Mouse (Mus musculus) ES-E14 (cell line): ENCODE results near the gene Irf2bpl.

ENCODE experiments used
- HCFC1 ChIP-seq: IDR thresholded peaks from 2 replicates; pipeline ENCODE4 v1.6.1; 2012; ENCODE audit warnings: low read length, inconsistent platforms, borderline replicate concordance; ENCODE audit not compliant: insufficient read depth
- MAFK ChIP-seq: IDR thresholded peaks from 2 replicates; pipeline ENCODE4 v1.6.1; 2014; ENCODE audit warnings: mild to moderate bottlenecking, low read depth, low read length, inconsistent platforms; ENCODE audit not compliant: insufficient read depth

GRCm38 (mm10) chr12:86858983-86859872 is 25.4 kb downstream of the Irf2bpl start:
- TF ChIP-seq MAFK = no peak
- no peak for TF ChIP-seq HCFC1
